Mouse (Mus musculus) forebrain, embryonic 12.5 days (tissue): ENCODE data around the gene Gm37240. TPM values are rescaled to one million over a fixed set of nuclear protein-coding genes. Genes with fewer than 3 reads are reported as not detected.

Experiments
- ATAC-seq: fragments of 200-750 bp; cut with Nextera tagmentation; 2 replicates; pipeline ENCODE4 v1.8.0; 2017; ENCODE audit warnings: moderate TSS enrichment; ENCODE audit not compliant: low FRiP score
- H3K27ac ChIP-seq: fragments of 300-500 bp; sonication (generic); 2 replicates; pipeline ENCODE4 v1.5.1; 2016; ENCODE audit warnings: mild to moderate bottlenecking
- H3K27me3 ChIP-seq: fragments of 300-500 bp; sonication (generic); 2 replicates; pipeline ENCODE4 v1.6.1; 2016; ENCODE audit warnings: mild to moderate bottlenecking
- H3K36me3 ChIP-seq: fragments of 300-500 bp; sonication (generic); replicated peaks from 2 replicates; pipeline ENCODE4 v1.6.1; 2016; ENCODE audit warnings: mild to moderate bottlenecking
- H3K4me1 ChIP-seq: fragments of 300-500 bp; sonication (generic); 2 replicates; pipeline ENCODE4 v1.6.1; 2016
- H3K4me2 ChIP-seq: fragments of 300-500 bp; sonication (generic); 2 replicates; pipeline ENCODE4 v1.6.1; 2016; ENCODE audit warnings: mild to moderate bottlenecking, moderate library complexity
- H3K4me3 ChIP-seq: fragments of 300-500 bp; sonication (generic); replicated peaks from 2 replicates; pipeline ENCODE4 v1.5.1; 2016; ENCODE audit warnings: mild to moderate bottlenecking
- H3K9ac ChIP-seq: fragments of 300-500 bp; sonication (generic); 2 replicates; pipeline ENCODE4 v1.6.1; 2016; ENCODE audit warnings: mild to moderate bottlenecking
- H3K9me3 ChIP-seq: fragments of 300-500 bp; sonication (generic); 2 replicates; pipeline ENCODE4 v1.6.1; 2016
- WGBS: fragments of 180-500 bp; shearing (Covaris S2); methylation state at CpG from one replicate; pipeline ENCODE4 v1.1.7; 2016; 5-methylcytosine and 5-hydroxymethylcytosine counted together
- polyA plus RNA-seq: library from polyadenylated mRNA; unstranded; fragments of >200 nt; fragmentation: Nextera tagmentation; extraction: Ambion mirVana; gene quantifications from 2 replicates; pipeline ENCODE4 v1.2.1, GENCODE M21; 2016

The Gm37240 gene
- polyA plus RNA-seq, 1 experiment from 2014 or later: 0.57 TPM

- no peak for ATAC-seq
- Histone ChIP-seq H3K27ac (no peak overlapping the region), H3K4me1 (no peaks in the 10 kb centered on the region), H3K27me3 (no peaks in the 10 kb centered on the region), H3K36me3 (no peaks in the 10 kb centered on the region), H3K4me3 (no peak overlapping the region), H3K9ac (no peak overlapping the region), H3K9me3 (no peaks in the 10 kb centered on the region), H3K4me2 (no peak overlapping the region)
- WGBS: 75% methylated on average over 1 of the region's 1 CpGs
Observed at GRCm38 (mm10) chr3:85052196-85052595, 835.1 kb downstream of the Gm37240 start.

DNA sequence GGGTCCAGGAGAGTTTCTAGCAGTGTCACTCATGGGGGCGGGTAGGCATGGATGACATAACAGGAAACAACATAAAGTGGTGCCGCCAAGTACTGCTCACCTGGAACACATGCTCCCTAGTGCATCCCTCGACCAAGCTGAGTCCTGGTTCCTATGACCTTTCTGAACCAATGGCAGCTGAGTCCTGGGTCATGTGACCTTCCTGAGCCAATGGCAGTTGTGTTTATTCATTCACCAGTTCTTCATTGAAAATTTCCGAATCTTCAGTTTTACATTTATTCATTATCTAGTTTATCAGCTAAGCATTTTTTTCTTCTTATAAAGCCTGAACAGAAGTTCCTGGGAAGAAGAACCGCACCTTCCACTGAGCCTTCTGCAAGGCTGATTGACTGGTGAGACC is 838.7 kb downstream of the Gm37240 start:
- Histone ChIP-seq H3K9ac (no peak overlapping the region), H3K36me3 (no peaks in the 10 kb centered on the region), H3K27me3 (no peaks in the 10 kb centered on the region), H3K4me2 (no peak overlapping the region), H3K4me1 (no peaks in the 10 kb centered on the region), H3K9me3 (no peaks in the 10 kb centered on the region), H3K27ac (no peak overlapping the region), H3K4me3 (no peak overlapping the region)
- WGBS: 94% methylated on average over 5 of the region's 5 CpGs
- no peak for ATAC-seq

DNA sequence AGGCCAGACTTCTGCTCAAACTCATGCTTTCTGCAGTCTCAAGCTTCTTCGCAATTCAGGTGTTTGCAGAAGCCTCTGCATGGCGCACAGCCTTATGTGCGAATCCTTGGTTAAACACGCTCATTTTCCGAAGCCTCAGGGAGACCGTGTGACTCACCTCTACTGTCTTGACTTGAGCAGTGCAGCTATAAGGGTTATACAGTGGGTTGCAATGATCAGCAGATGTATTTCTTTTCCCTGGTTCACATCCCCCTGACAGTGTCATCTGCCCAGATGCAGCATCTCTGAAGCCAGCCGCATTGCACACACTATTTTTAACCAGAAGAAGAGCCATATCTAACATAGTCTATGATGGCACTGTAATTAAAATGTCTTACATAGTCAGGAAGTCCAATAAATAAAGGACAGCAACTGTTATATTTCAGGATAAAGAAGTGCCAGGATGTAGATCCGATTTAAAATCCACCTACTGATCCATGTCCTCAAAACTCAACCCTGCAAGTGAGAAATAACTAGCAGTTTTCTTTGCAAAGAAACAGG is 843.6 kb downstream of the Gm37240 start:
- H3K36me3 ChIP-seq: no peaks in the 10 kb centered on the region
- no peak overlapping the region for H3K27ac ChIP-seq
- no peaks in the 10 kb centered on the region for H3K4me1 ChIP-seq
- 96% methylated on average over 8 of the region's 8 CpGs for WGBS
- no peak for ATAC-seq
- no peaks in the 10 kb centered on the region for H3K27me3 ChIP-seq
- H3K4me2 ChIP-seq: no peak overlapping the region
- H3K9me3 ChIP-seq: no peaks in the 10 kb centered on the region
- H3K9ac ChIP-seq: no peak overlapping the region
- no peak overlapping the region for H3K4me3 ChIP-seq

DNA sequence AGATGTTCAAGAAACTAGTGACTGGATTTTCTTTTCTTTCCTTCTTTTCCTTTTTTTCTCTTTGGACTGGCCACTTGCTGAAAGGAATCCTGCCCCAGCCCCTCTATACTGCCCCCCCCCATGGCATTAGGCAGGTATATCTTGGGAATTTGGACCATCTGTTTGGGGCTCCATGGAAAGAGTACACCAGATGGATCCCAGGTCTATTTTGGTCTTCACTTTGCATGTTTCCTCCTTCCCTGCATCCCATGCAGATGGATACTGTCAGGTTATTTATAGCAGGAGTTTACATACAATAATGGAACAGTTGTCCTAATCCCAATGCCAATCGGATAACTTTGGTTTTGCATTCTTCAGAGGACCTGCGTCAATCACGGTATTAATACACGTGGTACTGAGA is 845.2 kb downstream of the Gm37240 start:
- Histone ChIP-seq H3K4me1 (no peaks in the 10 kb centered on the region), H3K4me3 (no peak overlapping the region), H3K9me3 (no peaks in the 10 kb centered on the region), H3K36me3 (no peaks in the 10 kb centered on the region), H3K27ac (no peak overlapping the region), H3K9ac (no peak overlapping the region), H3K4me2 (no peak overlapping the region), H3K27me3 (no peaks in the 10 kb centered on the region)
- 89% methylated on average over 4 of the region's 4 CpGs for WGBS
- no peak for ATAC-seq

DNA sequence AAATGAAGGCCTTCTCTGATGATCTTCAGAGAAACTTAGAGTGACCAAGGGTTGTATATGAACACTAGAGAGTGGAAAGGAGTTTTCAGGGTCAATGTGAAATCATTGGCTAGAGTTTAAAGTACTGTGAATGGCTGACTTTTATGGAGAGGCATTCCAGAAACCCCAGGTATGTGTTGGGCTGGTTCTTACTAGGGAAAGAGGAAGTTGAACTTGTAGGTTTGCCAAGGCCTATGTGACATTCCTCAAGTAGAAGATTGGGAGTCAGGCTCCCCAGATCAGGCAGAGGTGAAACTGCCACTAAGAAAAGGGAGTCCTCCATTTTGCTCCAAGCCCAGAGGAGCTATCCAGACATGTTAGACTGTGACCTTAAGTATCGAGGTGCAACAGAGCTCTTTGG is 858.2 kb downstream of the Gm37240 start:
- Histone ChIP-seq H3K9ac (no peak overlapping the region), H3K4me3 (no peak overlapping the region), H3K27ac (no peak overlapping the region), H3K36me3 (no peaks in the 10 kb centered on the region), H3K27me3 (no peaks in the 10 kb centered on the region), H3K4me1 (peaks cover 11% of the 10 kb centered on the region), H3K9me3 (no peaks in the 10 kb centered on the region), H3K4me2 (no peak overlapping the region)
- 87% methylated on average over 1 of the region's 1 CpGs for WGBS
- ATAC-seq: no peak

DNA sequence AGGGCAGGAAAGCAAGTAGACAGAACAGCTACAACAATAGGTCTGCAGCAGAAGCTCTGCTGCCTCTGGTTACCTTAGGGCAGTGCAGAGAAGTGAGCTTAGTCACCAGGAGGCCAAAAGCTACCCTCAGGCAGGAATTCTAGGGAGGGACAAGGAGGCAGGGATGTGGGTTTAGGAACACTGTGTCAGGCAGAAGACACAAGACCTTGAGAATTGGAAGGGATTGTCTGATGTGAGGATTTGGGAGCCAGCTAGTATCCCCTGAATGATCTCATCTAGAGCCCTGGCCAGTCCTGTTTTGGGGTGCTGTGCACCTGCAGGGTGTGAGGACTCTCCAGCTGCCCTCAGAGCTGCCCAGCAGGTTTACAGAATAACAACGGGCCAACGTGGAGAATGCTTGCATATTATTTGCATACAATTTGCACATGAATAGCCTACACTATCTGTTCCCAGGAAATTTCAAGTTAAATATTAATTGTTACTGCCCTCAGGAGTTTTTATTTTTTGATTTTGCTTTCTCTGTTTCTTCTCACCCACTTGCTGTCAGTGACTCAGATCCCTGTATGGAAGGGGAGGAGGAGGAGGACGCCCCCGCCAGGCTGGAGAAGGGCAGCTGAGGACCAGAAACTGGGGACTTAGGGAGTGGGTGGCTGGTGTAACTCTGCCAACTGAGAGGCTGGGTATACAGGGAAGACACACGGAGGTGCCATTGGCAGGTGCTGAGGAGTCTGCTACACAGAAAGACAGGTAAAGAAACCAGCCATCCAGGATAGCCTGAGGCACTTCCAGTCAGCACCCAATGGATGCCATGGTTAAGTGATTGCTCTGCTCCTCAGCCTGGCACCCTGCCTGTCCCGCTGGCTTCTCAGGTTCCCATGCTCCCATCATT is 862.3 kb downstream of the Gm37240 start:
- no peak overlapping the region for H3K9ac ChIP-seq
- H3K4me1 ChIP-seq: peaks cover 11% of the 10 kb centered on the region
- no peak overlapping the region for H3K4me3 ChIP-seq
- H3K4me2 ChIP-seq: no peak overlapping the region
- no peaks in the 10 kb centered on the region for H3K27me3 ChIP-seq
- no peak for ATAC-seq
- 27% methylated on average over 6 of the region's 6 CpGs for WGBS
- no peaks in the 10 kb centered on the region for H3K36me3 ChIP-seq
- no peaks in the 10 kb centered on the region for H3K9me3 ChIP-seq
- no peak overlapping the region for H3K27ac ChIP-seq

- no peak for ATAC-seq
- H3K9ac ChIP-seq: no peak overlapping the region
- no peaks in the 10 kb centered on the region for H3K36me3 ChIP-seq
- H3K27ac ChIP-seq: no peak overlapping the region
- H3K27me3 ChIP-seq: no peaks in the 10 kb centered on the region
- peaks cover 11% of the 10 kb centered on the region for H3K4me1 ChIP-seq
- no peaks in the 10 kb centered on the region for H3K9me3 ChIP-seq
- 75% methylated on average over 2 of the region's 2 CpGs for WGBS
- H3K4me3 ChIP-seq: no peak overlapping the region
- no peak overlapping the region for H3K4me2 ChIP-seq
Observed at GRCm38 (mm10) chr3:85024237-85024636, 863.1 kb downstream of the Gm37240 start.

GRCm38 (mm10) chr3:85022800-85023199 is 864.5 kb downstream of the Gm37240 start:
- WGBS: 83% methylated on average over 11 of the region's 11 CpGs

DNA sequence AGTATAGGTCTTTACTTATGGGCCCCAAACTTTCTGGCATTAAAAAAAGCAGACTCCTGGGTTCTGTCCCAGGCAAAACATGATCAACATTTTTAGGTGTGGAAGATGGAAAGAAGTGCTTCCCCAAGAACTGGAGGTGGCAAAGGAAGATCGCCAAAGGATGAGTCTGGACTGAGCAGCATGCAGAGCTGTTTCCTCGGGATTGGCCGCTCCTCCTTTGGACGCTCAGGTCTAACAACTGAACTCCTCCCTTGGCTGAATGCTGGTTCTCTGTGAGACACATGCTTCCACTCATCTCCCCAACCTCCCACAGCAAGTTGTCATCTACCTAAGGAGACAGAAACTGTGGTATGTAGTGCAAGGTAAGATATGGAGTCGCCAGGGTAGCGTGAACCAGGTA is 865.5 kb downstream of the Gm37240 start:
- H3K4me3 ChIP-seq: no peak overlapping the region
- no peaks in the 10 kb centered on the region for H3K36me3 ChIP-seq
- no peak for ATAC-seq
- peaks cover 11% of the 10 kb centered on the region for H3K4me1 ChIP-seq
- no peak overlapping the region for H3K27ac ChIP-seq
- no peak overlapping the region for H3K9ac ChIP-seq
- no peak overlapping the region for H3K4me2 ChIP-seq
- WGBS: 92% methylated on average over 6 of the region's 6 CpGs
- no peaks in the 10 kb centered on the region for H3K9me3 ChIP-seq
- H3K27me3 ChIP-seq: no peaks in the 10 kb centered on the region

More at GRCm38 (mm10) chr3:85022800-85023199, 864.5 kb downstream of the Gm37240 start:
- no peak for ATAC-seq
- H3K4me1 ChIP-seq: peaks cover 11% of the 10 kb centered on the region
- no peak overlapping the region for H3K4me2 ChIP-seq
- no peak overlapping the region for H3K27ac ChIP-seq
- no peaks in the 10 kb centered on the region for H3K36me3 ChIP-seq
- no peak overlapping the region for H3K9ac ChIP-seq
- H3K4me3 ChIP-seq: no peak overlapping the region
- no peaks in the 10 kb centered on the region for H3K9me3 ChIP-seq
- H3K27me3 ChIP-seq: no peaks in the 10 kb centered on the region

DNA sequence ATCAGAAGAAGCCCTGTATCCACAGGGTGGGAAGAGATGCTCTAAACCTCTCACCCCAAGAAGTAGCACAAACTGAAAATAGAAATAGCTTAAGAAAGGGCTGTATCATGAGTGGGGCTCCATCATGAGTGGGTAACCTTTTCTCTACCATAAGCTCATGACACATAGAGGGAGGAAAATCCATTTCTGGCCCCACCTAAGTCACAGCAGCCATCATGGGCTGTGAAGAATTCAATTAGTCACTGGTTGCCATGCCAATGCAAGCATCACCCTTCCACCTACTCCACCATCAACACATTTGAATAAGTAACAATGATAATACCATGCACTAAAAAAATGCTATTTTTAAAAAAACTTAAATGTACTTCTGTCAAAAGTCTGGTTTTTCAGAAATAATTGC is 867.2 kb downstream of the Gm37240 start:
- Histone ChIP-seq H3K4me2 (no peak overlapping the region), H3K27ac (no peak overlapping the region), H3K27me3 (no peaks in the 10 kb centered on the region), H3K36me3 (no peaks in the 10 kb centered on the region), H3K4me1 (peaks cover 6% of the 10 kb centered on the region), H3K4me3 (no peak overlapping the region), H3K9ac (no peak overlapping the region), H3K9me3 (no peaks in the 10 kb centered on the region)
- no peak for ATAC-seq

- Histone ChIP-seq H3K27me3 (no peaks in the 10 kb centered on the region), H3K9ac (no peak overlapping the region), H3K36me3 (no peaks in the 10 kb centered on the region), H3K4me3 (no peak overlapping the region), H3K4me1 (no peaks in the 10 kb centered on the region), H3K9me3 (no peaks in the 10 kb centered on the region), H3K27ac (no peak overlapping the region), H3K4me2 (no peak overlapping the region)
- ATAC-seq: no peak
- WGBS: 75% methylated on average over 9 of the region's 9 CpGs
Observed at GRCm38 (mm10) chr3:85015667-85016066, 871.7 kb downstream of the Gm37240 start.

DNA sequence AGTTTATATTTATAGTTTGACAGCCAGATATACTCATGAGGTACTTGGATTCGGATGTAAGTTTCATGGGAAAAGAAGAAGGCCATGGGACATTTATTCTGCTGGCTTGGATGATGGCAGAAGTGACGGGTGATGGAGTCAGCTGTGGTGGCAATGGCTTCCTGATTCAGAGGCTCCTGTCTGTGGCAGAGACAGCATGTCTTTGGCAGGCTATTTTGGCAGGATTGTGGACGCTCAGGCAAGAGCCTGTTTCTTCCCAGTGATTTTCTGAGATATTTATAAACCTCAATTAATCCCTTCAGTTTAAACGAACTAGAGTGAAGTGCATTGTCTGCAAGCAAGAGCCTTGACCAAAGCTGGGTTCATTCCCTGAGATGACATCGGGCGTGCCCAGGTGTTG is 874.4 kb downstream of the Gm37240 start:
- WGBS: 80% methylated on average over 6 of the region's 6 CpGs
- Histone ChIP-seq H3K4me2 (no peak overlapping the region), H3K27me3 (no peaks in the 10 kb centered on the region), H3K36me3 (no peaks in the 10 kb centered on the region), H3K4me1 (no peaks in the 10 kb centered on the region), H3K9me3 (no peaks in the 10 kb centered on the region), H3K4me3 (no peak overlapping the region), H3K27ac (no peak overlapping the region), H3K9ac (no peak overlapping the region)
- no peak for ATAC-seq

DNA sequence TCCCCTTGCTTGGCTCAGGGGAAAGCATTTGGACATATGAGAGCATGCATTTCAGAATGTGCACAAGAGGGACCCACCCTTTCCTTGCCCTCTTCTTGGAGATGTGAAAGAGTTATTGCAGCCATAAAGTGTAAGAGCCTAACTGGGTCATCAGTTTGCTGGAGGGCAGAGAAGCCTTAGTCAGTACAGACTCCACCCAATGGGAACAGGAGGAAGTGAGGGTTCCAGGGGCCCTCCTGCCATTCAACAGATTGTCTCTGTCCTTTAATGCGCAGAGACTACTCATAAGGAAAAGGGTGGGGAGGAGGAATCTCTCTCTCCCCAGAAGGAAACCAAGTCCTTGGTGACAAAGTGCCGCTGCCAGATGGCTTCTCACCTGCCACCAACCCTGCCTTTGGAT is 882.1 kb downstream of the Gm37240 start:
- H3K4me2 ChIP-seq: no peak overlapping the region
- H3K36me3 ChIP-seq: no peaks in the 10 kb centered on the region
- no peak overlapping the region for H3K27ac ChIP-seq
- WGBS: 87% methylated on average over 2 of the region's 2 CpGs
- no peaks in the 10 kb centered on the region for H3K4me1 ChIP-seq
- no peak overlapping the region for H3K9ac ChIP-seq
- ATAC-seq: no peak
- no peak overlapping the region for H3K4me3 ChIP-seq
- H3K27me3 ChIP-seq: no peaks in the 10 kb centered on the region
- no peaks in the 10 kb centered on the region for H3K9me3 ChIP-seq
